Mouse (Mus musculus) embryonic stem cell, embryonic (primary cell): ENCODE data around the gene Dna2.

Experiments used
- CTCF ChIA-PET, 4 experiments: fragments of 300-600 bp in 2 of 4; fragments of 350-600 bp in 2 of 4; sonication (Branson Sonifier 250); formaldehyde crosslinking; loops; one replicate each; lab custom pipeline; 2022; ENCODE audit warnings: inconsistent platforms in 2 of 4; lab: Charles Lee
- POLR2A ChIA-PET, 4 experiments: fragments of 300-600 bp in 2 of 4; fragments of 350-600 bp in 2 of 4; sonication (Branson Sonifier 250); formaldehyde crosslinking; loops; one replicate each; lab custom pipeline; 2022; ENCODE audit warnings: antibody characterized with exemption in 4 of 4, inconsistent platforms in 1 of 4; lab: Charles Lee

Gene Dna2

DNA sequence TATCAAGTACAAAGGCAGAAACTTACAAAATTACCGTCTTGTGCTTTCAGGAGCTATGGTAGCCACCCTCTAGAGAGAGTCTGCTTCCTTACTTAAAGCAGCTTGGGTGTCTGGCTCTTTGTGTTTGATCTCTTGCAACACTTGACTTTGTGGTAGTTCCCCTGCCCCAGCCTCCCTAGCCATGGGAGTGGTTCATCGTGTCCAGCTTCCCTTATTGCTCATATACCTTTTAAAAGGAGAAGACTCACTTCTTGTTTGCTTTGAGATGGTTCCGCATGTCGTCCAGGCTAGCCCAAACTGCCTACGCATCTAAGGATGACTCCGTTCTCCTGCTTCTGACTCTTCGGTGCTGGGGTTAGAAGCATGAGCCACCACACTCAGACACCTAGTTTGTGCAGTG lies 1.7 kb downstream of the Dna2 start:
- CTCF ChIA-PET: interaction anchor here in 2 of 4 experiments (0.6 to 1.1 kb wide), 4 partner anchors 31 to 48 kb away, joined by 3 to 6 read pairs (median 4); partner anchors contain the start of gene Rufy2 (in 2 of the 2)
- POLR2A ChIA-PET: interaction anchor here in 2 of 4 experiments (0.6 to 3.2 kb wide), 8 partner anchors 17 to 65 kb away, joined by 3 to 10 read pairs (median 4); partner anchors contain the start of gene Rufy2 (in 1 of the 2)

DNA sequence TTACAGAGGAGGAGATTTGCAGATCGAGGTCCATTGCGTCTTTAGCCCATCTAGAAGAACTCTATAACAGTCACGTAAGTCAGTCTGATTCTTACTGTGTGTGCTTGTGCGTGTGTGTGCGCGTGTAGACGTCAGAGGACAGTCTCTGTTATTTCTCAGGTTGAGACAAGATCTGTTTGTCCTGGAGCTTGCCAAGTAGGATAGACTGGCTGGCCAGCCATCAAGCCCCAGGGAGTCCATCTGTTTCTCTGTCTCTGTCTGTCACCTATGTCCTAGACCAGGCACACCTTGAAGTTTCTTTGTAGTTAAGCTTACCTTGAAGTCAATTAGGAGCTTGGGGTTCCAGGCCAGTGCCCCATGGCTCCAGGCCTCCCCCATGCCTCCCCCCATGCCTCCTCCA lies 17.1 kb downstream of the Dna2 start:
- CTCF ChIA-PET: interaction anchor here in 1 of 4 experiments (1.1 kb wide), 1 partner anchor 23 kb away, joined by 4 read pairs; no protein-coding TSS in a partner anchor
- POLR2A ChIA-PET: interaction anchor here in 2 of 4 experiments (0.7 to 1.0 kb wide), 2 partner anchors 10 to 32 kb away, joined by 4 to 7 read pairs; no protein-coding TSS in a partner anchor

DNA sequence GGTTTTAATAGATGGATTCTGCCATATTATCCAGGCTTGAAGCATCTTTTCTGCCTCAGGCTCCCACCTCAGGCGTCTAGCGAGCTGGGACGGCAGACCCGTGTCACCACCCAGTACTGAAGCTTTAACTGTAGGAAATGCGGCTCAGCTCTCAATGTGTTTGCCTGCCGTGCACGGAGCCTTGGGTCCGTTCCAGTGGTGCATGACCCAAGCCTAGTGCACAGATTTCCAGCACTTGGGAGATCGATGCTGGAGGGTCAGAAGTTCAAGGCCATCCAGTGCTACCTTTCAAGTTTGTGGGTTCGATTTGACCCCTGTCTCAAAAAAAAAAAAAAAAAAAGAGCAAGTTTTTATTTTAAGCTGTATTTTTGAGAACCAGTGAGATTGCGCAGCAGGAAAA lies 19.0 kb downstream of the Dna2 start:
- CTCF ChIA-PET: interaction anchor here (0.6 to 1.7 kb wide), 8 partner anchors 14 to 670 kb away, joined by 3 to 9 read pairs (median 4); partner anchors contain the start of gene Rufy2 (in 2 of the 4)
- POLR2A ChIA-PET: interaction anchor here in 3 of 4 experiments (0.6 to 1.7 kb wide), 9 partner anchors 13 to 194 kb away, joined by 3 to 6 read pairs (median 4); partner anchors contain the start of genes Hnrnph3 (in 1 of the 3), Pbld2 (in 1 of the 3) and Rufy2 (in 1 of the 3)

DNA sequence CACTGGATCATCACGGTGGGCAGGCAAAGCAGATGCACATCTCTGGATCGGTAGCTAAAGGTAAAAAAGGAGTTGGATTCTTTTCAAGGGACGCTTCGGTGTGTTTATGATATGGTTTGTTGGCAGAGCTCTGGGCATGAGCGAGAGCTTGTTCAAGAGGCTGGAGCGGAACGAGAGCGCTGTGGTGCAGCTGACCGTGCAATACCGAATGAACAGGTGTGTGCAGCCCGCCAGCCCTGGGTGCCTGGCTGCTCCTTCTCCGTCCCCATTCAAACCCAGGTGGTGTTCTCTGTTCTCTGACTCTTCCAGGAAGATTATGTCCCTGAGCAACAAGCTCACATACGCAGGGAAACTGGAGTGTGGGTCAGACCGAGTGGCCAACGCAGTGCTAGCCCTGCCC lies 19.5 kb downstream of the Dna2 start:
- ChIA-PET CTCF (interaction anchor here (0.6 to 1.7 kb wide), 9 partner anchors 13 to 670 kb away, joined by 3 to 9 read pairs (median 3); partner anchors contain the start of gene Rufy2 (in 2 of the 4)), POLR2A (interaction anchor here in 3 of 4 experiments (0.6 to 1.7 kb wide), 11 partner anchors 9 to 194 kb away, joined by 3 to 6 read pairs (median 4); partner anchors contain the start of genes Hnrnph3 (in 1 of the 3), Pbld2 (in 1 of the 3) and Rufy2 (in 1 of the 3))

DNA sequence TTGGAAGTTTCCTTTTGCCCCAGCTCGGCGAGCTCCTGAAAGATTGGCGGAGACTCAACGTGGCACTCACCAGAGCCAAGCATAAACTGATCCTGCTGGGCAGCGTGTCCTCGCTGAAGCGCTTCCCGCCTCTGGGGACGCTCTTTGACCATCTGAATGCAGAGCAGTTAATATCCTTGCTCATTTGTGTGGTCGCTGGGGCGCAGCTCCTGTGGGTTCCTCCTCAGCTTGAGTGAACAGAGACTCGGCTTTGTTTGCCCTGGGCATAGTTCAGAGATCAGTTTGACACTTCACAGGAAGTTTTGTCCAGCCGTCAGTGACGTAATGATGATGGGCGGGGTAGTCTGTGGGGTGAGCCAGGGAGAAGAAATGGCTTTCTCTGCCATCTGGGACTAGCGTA lies 25.0 kb downstream of the Dna2 start:
- ChIA-PET CTCF (interaction anchor here in 2 of 4 experiments (0.5 to 1.2 kb wide), 4 partner anchors 8 to 247 kb away, joined by 3 to 7 read pairs (median 5); partner anchors contain the start of gene Rufy2 (in 1 of the 2)), POLR2A (interaction anchor here in 3 of 4 experiments (0.5 to 1.7 kb wide), 3 partner anchors 8 to 19 kb away, joined by 3 to 5 read pairs (median 5); partner anchors contain the start of gene Rufy2 (in 1 of the 3))

DNA sequence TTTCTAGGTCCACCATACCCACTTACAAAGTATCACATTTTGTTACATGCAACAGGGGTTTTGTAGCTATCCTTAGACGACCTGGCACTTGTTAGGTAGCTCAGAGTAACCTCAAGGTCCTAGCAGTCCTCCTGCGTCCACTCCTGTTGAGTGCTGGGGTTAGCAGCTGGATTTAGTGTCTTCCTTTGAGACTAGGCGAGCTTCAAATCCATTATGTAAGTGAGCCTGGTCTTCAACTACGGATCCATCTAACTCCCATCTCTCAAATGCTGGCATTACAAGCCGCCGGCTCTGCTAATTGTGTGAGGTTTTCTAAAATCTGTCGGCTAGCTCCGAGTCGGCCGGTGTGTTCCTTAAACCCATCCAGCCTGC lies 32.8 kb downstream of the Dna2 start:
- POLR2A ChIA-PET: interaction anchor here (0.5 to 2.5 kb wide), 33 partner anchors 8 to 530 kb away, joined by 3 to 14 read pairs (median 4); partner anchors contain the start of genes Hnrnph3 (in 3 of the 4), Pbld2 (in 3 of the 4), Dna2 (in 1 of the 4) and Supv3l1 (in 1 of the 4)
- CTCF ChIA-PET: interaction anchor here (0.5 to 2.2 kb wide), 48 partner anchors 8 to 407 kb away, joined by 3 to 15 read pairs (median 4); partner anchors contain the start of genes Dna2 (in 2 of the 4), Ccar1 (in 1 of the 4) and Herc4 (in 1 of the 4)

DNA sequence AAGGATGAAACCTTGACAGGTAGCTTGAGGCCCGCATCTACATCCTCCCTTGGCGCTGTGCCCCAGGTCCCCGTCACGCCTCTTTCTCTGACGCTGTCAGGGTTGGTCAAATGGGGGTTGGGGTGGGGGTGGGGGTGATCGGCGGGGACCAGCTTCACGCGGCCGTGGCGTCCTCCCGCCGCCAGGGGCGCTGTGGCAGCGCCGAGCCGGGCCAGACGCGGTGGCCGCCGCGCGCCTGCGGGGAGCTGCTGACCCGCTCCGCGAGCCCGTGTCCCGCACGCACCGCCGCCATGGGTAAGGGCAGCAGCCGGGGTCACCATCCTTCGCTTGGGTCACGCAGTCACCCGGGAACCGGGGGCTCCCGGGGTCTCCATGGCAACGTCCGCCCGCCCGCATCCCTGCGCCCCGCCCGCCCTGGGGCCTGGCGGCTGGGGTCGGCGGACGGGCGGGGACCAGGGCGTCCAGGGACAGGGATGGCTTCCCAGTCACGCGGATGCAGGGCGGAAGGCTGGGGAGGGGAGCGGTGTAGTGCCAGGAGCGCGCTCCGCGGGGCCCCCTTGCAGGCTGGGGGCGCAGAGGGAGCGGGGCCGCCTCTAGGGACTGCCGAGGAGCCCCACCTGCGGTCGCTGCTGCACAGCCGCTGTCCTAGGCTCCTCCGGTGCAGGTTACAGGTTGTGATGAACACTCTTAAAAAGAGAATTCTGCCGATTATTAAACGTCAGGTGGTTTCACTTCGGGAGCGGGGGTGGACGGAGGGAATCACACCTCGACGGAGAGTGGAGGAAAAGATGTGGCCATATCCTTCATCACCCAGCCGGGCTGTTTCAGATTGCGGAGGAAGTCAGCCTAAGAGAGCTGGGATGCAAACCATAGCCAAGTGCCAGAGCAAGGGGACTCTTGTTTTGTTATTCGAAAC lies 33.5 kb downstream of the Dna2 start, which contains the start of gene Rufy2:
Rufy2 (plus strand) TSS at position 185 of the 916 bp plus-strand sequence.
- CTCF ChIA-PET: interaction anchor here (0.5 to 2.2 kb wide), 57 partner anchors 9 to 406 kb away, joined by 3 to 15 read pairs (median 4); partner anchors contain the start of genes Dna2 (in 3 of the 4), Ccar1 (in 1 of the 4) and Herc4 (in 1 of the 4)

DNA sequence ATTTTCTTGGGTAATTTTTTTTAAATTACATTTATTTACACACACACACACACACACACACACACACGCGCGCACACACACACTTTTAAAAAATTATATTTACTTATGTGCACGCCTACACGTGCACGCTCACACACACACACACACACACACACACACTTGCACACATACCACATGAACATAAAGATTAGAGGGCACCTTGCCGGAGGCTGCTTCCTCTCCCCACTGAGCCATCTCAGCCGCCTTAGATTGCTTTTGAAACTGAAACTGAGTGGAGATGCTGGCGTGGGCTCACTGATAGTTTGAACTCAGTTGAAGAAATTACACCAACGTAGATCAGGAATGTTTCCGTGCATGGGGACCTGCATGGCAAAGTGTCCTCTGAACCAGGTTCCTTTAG lies 37.2 kb downstream of the Dna2 start:
- ChIA-PET POLR2A (interaction anchor here in 3 of 4 experiments (0.6 to 1.9 kb wide), 4 partner anchors 11 to 321 kb away, joined by 3 to 7 read pairs (median 4); no protein-coding TSS in a partner anchor), CTCF (interaction anchor here in 3 of 4 experiments (0.6 to 2.2 kb wide), 6 partner anchors 23 to 141 kb away, joined by 3 to 9 read pairs (median 4); partner anchors contain the start of gene Hnrnph3 (in 1 of the 3))

More for the DNA sequence above, 33.5 kb downstream of the Dna2 start, which contains the start of gene Rufy2:
- POLR2A ChIA-PET: interaction anchor here (0.5 to 2.5 kb wide), 38 partner anchors 9 to 530 kb away, joined by 3 to 14 read pairs (median 4); partner anchors contain the start of genes Hnrnph3 (in 3 of the 4), Pbld2 (in 3 of the 4), Dna2 (in 1 of the 4) and Supv3l1 (in 1 of the 4)

DNA sequence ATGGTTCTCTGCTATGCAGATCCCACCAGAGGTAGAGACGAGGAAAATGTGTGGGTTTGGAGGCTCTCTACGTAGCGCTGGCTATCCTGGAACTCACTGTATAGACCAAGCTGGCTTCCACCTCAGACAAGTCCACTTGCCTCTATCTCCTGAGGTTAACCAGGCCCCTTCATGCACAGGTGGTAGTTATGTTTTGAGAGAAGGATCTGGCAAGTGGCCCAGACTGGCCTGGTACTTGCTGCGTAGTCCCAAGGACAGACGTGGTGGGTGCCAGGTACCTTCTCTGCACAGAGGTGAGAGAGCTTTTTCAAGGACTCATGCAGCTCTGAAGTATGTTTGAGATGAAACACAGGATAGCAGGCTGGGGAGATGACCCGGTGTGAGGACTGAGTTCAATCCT lies 37.7 kb downstream of the Dna2 start:
- POLR2A ChIA-PET: interaction anchor here in 3 of 4 experiments (0.5 to 2.4 kb wide), 6 partner anchors 10 to 321 kb away, joined by 4 to 7 read pairs (median 4); no protein-coding TSS in a partner anchor
- CTCF ChIA-PET: interaction anchor here in 3 of 4 experiments (0.6 to 2.2 kb wide), 7 partner anchors 23 to 141 kb away, joined by 3 to 9 read pairs (median 3); partner anchors contain the start of gene Hnrnph3 (in 1 of the 3)

DNA sequence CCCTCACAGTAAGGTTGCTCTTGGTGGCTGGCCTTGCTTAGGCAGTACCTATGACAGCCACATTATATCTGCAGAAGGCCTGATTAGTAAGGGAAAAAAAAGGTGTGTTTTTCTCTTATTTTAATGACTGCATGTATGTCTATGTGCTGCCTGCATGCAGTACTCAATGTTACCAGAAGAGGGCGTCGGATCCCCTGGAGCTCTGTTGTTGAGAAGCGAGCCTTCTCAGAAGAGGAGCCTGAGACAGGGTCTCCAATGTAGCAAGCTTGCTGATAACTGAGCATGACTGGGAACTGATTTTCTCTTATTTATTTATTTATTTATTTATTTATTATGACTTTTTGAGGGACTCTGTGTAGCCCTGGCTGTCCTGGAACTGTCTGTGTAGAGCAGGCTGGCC lies 40.5 kb downstream of the Dna2 start:
- ChIA-PET CTCF (interaction anchor here (0.5 to 2.5 kb wide), 51 partner anchors 11 to 696 kb away, joined by 3 to 18 read pairs (median 4); partner anchors contain the start of genes Dnajc12 (in 3 of the 4), Dna2 (in 1 of the 4), Hnrnph3 (in 1 of the 4) and Pbld2 (in 1 of the 4)), POLR2A (interaction anchor here in 3 of 4 experiments (0.7 to 3.4 kb wide), 22 partner anchors 10 to 399 kb away, joined by 3 to 19 read pairs (median 4); partner anchors contain the start of genes Ccar1 (in 1 of the 3), Hnrnph3 (in 1 of the 3), Pbld2 (in 1 of the 3) and Slc25a16 (in 1 of the 3))

DNA sequence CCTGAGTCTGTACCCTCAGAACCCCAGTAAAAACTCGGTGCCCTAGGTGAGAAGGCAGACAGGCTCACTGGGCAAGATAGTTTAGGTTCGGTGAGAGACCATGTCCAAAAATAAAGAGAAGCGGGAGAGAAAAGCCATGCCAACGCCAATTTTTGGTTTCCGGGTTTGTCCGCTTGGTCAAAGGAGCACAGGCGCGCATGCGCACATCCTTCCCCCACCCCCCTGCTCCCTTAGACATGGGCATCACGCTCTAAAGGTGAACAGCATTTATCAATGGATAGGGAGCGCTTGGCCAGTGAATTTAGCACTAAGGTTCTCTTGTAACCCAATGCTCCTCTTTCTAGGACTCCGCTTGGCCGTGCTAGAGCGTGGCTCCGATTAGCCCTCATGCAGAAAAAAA lies 43.8 kb downstream of the Dna2 start:
- ChIA-PET POLR2A (interaction anchor here in 2 of 4 experiments (0.7 to 1.9 kb wide), 12 partner anchors 8 to 122 kb away, joined by 3 to 10 read pairs (median 4); partner anchors contain the start of genes Dna2 (in 1 of the 2), Hnrnph3 (in 1 of the 2), Pbld2 (in 1 of the 2) and Rufy2 (in 1 of the 2)), CTCF (interaction anchor here in 2 of 4 experiments (0.7 to 2.1 kb wide), 7 partner anchors 11 to 1963 kb away, joined by 3 to 9 read pairs (median 4); partner anchors contain the start of gene Rufy2 (in 2 of the 2))

DNA sequence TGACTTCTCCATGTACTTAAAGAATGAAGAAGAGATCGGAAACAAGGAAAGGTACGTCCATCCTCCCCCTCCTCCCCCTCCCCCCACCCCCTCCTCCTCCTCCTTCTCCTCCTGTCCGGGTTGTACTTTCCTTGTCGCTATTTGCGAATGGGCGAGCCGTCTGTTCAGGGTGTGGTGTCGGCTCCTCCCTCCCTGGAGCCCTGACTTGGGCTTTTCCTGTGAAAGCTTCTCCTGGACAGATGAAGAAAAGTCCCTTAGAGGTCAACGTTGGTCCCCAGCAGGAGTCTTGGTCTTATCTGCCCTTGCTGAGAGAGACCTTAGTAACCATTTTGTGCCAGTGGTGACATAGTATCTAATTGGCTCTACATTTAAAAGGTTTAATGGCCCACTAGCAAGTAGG lies 47.2 kb downstream of the Dna2 start:
- CTCF ChIA-PET: interaction anchor here in 3 of 4 experiments (0.5 to 1.7 kb wide), 4 partner anchors 14 to 28 kb away, joined by 3 to 6 read pairs (median 6); partner anchors contain the start of gene Rufy2 (in 3 of the 3)

DNA sequence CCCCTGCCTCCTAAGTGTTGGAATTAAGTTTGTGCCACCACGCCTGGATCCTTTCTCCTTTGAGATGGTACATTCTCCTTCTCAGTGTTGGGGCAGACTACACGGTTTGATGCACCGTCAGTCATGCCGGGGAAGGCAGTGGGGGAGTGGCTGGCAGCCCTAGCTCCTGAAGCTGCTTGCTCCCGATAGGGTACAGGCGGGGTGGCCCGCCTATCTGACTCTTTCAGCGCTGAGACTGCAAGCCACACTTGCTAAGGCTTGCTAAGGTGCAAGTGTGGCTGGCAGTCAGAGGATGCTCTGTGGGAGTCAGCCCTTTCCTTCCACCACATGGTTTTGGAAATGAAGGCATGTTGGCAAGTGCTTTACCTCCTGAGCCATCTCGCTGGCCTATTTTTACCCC lies 53.8 kb downstream of the Dna2 start:
- CTCF ChIA-PET: interaction anchor here in 2 of 4 experiments (0.6 to 0.9 kb wide), 3 partner anchors 8 to 66 kb away, joined by 3 read pairs; no protein-coding TSS in a partner anchor

More for the DNA sequence above, 47.2 kb downstream of the Dna2 start:
- POLR2A ChIA-PET: interaction anchor here (0.6 to 5.0 kb wide), 13 partner anchors 9 to 143 kb away, joined by 3 to 18 read pairs (median 6); partner anchors contain the start of genes Rufy2 (in 3 of the 4), Hnrnph3 (in 2 of the 4) and Pbld2 (in 2 of the 4)

DNA sequence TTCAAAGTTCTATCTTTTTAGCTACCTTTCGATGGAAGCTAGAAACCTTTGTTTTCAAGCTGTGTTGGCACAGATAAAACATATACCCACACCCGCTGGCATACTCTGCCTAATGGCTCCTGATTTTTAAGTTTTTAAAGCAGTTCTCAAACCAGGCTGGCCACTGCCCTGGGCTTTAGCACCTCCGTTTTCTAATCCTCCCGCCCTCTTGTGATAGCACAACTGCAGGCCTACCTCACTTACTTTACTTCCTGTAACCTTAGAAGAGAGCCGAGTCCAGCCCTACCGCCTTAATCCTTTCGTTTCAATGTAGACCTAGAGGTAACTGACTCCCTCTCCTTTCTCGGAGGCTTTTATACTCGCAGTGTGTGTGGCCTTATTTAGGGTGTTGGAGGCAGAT lies 56.4 kb downstream of the Dna2 start:
- CTCF ChIA-PET: interaction anchor here in 2 of 4 experiments (0.8 to 1.2 kb wide), 2 partner anchors 16 kb away, joined by 5 read pairs; no protein-coding TSS in a partner anchor

More for the DNA sequence above, 53.8 kb downstream of the Dna2 start:
- POLR2A ChIA-PET: interaction anchor here in 3 of 4 experiments (0.6 to 1.7 kb wide), 11 partner anchors 8 to 138 kb away, joined by 3 to 7 read pairs (median 3); partner anchors contain the start of genes Hnrnph3 (in 2 of the 3), Pbld2 (in 1 of the 3) and Rufy2 (in 1 of the 3)

DNA sequence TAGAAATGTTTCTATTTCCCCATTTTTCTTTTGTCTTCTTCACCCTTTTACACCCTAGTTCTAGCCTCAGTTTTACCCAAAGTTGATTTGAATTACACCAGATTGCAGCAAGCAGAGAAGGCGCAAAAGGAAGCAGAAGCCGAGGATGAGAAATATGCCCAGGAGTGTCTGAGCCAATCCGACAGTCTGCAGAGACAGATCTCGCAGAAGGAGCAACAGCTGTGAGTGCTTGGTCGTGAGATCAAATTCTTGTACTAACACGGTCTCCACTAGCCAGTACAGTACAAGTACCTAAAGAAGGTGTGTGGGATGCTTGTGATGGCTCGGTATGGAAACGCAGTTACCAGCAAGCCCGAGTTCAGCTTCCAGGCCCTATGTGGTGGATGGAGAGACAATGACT lies 57.7 kb downstream of the Dna2 start:
- ChIA-PET CTCF (no interaction called here), POLR2A (interaction anchor here in 2 of 4 experiments (0.5 to 2.3 kb wide), 3 partner anchors 14 to 221 kb away, joined by 3 to 10 read pairs (median 4); no protein-coding TSS in a partner anchor)

More for the DNA sequence above, 56.4 kb downstream of the Dna2 start:
- POLR2A ChIA-PET: interaction anchor here in 2 of 4 experiments (0.7 to 2.3 kb wide), 4 partner anchors 9 to 33 kb away, joined by 3 to 10 read pairs (median 4); partner anchors contain the start of genes Hnrnph3 (in 1 of the 2) and Pbld2 (in 1 of the 2)
